Mouse (Mus musculus) olfactory bulb, adult 2 months (tissue): ENCODE data around the gene Ecsit. TPM values are rescaled to one million over a fixed set of nuclear protein-coding genes. Genes with fewer than 3 reads are reported as not detected.
A peak's percentile ranks its signal among the peaks of the same experiment; 100 is the strongest.

Experiments used
- H3K27ac ChIP-seq: fragments of 200-500 bp; 2 replicates; pipeline ENCODE4 v1.5.1; 2012; ENCODE audit warnings: low read depth, low read length; ENCODE audit not compliant: insufficient read depth
- H3K4me1 ChIP-seq: fragments of 200-500 bp; 2 replicates; pipeline ENCODE4 v1.6.1; 2012; ENCODE audit warnings: low read length; ENCODE audit not compliant: control insufficient read depth, insufficient read depth
- H3K4me3 ChIP-seq: fragments of 200-500 bp; 2 replicates; pipeline ENCODE4 v1.5.1; 2012; ENCODE audit warnings: mild to moderate bottlenecking, low read depth, low read length, moderate library complexity; ENCODE audit not compliant: insufficient read depth
- CTCF ChIP-seq: fragments of 200-500 bp; IDR thresholded peaks from 2 replicates; pipeline ENCODE4 v1.5.1; 2012; ENCODE audit warnings: low read depth, mild to moderate bottlenecking, low read length, moderate library complexity; ENCODE audit not compliant: insufficient read depth
- POLR2A ChIP-seq: fragments of 200-500 bp; IDR thresholded peaks from 2 replicates; pipeline ENCODE4 v1.6.1; 2012; ENCODE audit warnings: mild to moderate bottlenecking, low read depth, low read length, moderate library complexity; ENCODE audit not compliant: insufficient read depth
- WGBS: fragments of 180-500 bp; shearing (Covaris S2); methylation state at CpG from one replicate; pipeline ENCODE4 v1.1.7; 2018; 5-methylcytosine and 5-hydroxymethylcytosine counted together
- polyA plus RNA-seq: library from polyadenylated mRNA; stranded (reverse); fragments of >200 nt; gene quantifications from 2 replicates; pipeline ENCODE4 v1.2.4, GENCODE M21; 2012; ENCODE audit warnings: low replicate concordance; ENCODE audit not compliant: missing spikeins, insufficient read depth, insufficient read length

The Ecsit gene
- polyA plus RNA-seq, 1 experiment: not detected

- 68% methylated on average over 4 of the region's 4 CpGs for WGBS
- peaks cover 9% of the 10 kb centered on the region for H3K4me1 ChIP-seq
- no peak overlapping the region for H3K27ac ChIP-seq
- TF ChIP-seq CTCF: no peak
- no peak for TF ChIP-seq POLR2A
- H3K4me3 ChIP-seq: no peak overlapping the region
These were observed 34.3 kb upstream of the Ecsit start for GRCm38 (mm10) chr9:22119543-22119942.

DNA sequence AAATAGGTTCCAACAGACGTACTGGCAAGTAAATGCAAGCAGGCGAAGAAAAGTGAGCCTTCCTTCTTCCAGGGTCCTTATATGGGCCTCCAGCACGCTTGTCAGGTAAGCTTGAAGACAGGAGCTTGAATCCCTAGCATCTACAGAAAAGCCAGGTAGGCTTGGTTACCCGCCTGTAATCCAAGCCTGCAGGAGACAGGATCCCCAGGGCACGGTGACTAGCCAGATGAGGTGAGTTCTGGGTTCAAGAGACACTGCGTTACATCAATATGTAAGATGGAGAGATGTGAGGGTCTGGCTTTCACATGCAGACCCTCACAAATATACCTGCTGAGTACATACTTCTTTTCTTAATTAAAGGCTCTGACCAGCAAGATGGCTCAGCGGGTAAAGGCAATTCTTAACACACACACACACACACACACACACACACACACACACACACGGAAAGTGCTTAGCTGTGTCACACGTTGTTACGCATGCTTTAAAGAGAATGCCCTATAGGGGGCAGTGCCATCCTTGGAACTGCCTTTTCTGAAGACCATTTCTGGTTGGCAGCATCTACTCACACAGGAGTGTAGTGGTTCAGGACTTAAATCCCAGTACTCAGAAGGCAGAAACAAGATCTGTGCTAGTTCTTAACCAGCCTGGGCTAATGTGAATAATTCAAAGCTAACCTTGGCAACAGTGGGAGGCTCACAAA, 32.7 kb upstream of the Ecsit start:
- no peak for TF ChIP-seq POLR2A
- no peak for TF ChIP-seq CTCF
- 35% methylated on average over 10 of the region's 10 CpGs for WGBS
- peaks cover 9% of the 10 kb centered on the region for H3K4me1 ChIP-seq
- no peak overlapping the region for H3K4me3 ChIP-seq
- no peak overlapping the region for H3K27ac ChIP-seq

GRCm38 (mm10) chr9:22116740-22117426, 31.6 kb upstream of the Ecsit start, which contains the start of gene Elof1:
TSS of gene Elof1 (minus strand) at chr9:22117172.
- Histone ChIP-seq H3K4me3 (peak within 1 kb of the TSS; percentile 75), H3K4me1 (peaks cover 9% of the 10 kb centered on the region), H3K27ac (0 out of 2 replicates have a peak within 1 kb of the TSS, but pooled peaks have one; percentile 11)
- TF ChIP-seq CTCF: no peak
- TF ChIP-seq POLR2A: peak; percentile 63; the same call in 1 of the 2 replicates
- under 1% methylated on average over 52 of the region's 52 CpGs for WGBS

DNA sequence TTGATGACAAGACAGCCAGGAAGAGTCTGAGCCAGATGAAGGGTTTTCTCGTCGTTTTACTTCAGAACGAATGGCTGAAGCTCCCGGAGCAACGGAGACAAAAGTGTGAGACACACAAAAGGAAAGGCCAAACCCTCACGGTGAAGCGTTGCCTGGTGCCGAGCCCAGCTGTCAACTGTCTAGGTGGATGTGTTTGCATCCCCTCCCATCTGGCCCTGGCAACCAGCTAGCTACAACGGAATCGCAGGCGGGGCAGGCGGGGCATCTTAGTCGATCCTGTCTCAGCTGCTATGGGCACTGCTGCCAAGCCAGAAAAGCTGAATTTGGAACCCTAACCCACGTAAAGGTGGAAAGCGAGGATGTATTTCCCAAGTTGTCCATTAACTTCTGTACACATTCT, 30.8 kb upstream of the Ecsit start:
- WGBS: 9% methylated on average over 15 of the region's 15 CpGs
- H3K27ac ChIP-seq: no peak overlapping the region

DNA sequence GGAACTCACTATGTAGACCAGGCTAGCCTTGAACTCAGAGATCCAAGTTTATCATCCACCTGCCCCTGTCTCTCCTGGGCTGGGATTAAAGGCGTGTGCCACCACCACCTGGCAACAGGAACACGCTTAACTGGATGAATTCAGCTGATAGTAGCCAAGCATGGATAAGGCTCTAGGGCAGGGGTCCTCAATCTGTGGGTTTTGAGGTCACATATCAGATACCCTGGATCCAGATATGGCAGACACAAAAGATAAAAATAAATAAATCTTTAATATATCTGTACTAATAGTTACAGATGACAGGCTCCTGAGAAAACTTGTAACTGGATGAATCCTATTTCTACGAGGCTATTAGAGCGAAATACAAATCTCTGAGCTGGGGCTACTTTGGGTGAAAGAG, 30.4 kb upstream of the Ecsit start:
- Histone ChIP-seq H3K27ac (no peak overlapping the region), H3K4me1 (peaks cover 9% of the 10 kb centered on the region), H3K4me3 (no peak overlapping the region)
- WGBS: 88% methylated on average over 4 of the region's 4 CpGs
- TF ChIP-seq POLR2A (no peak), CTCF (no peak)

More for the DNA sequence above, 30.8 kb upstream of the Ecsit start:
- TF ChIP-seq POLR2A (no peak), CTCF (no peak)
- Histone ChIP-seq H3K4me1 (peaks cover 9% of the 10 kb centered on the region), H3K4me3 (peak overlapping the region; percentile 75)

DNA sequence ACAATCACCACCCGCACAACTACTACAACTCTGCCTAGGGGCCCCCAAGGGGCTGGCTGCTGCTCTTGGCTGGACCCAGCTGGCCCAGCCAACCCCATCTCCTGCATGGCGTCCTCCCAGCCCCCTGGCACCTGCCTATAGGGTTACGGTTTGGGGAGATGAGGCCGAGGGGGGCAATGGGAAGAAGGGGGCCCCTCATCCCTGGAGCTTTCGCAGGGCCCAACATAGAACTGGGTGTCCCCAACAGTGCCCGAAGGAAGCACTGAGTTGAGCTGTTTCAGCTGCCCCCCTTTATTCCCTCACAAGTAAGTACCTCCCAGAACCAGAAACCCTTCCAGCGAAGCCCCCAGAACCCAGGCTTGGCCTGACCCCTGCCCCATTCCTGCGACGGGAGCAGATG, 23.0 kb upstream of the Ecsit start:
- 91% methylated on average over 9 of the region's 9 CpGs for WGBS
- no peak overlapping the region for H3K4me3 ChIP-seq

GRCm38 (mm10) chr9:22099922-22100321, 14.7 kb upstream of the Ecsit start:
- Histone ChIP-seq H3K4me3 (no peak overlapping the region), H3K27ac (no peak overlapping the region), H3K4me1 (peaks cover 8% of the 10 kb centered on the region)
- WGBS: 10% methylated on average over 18 of the region's 18 CpGs
- TF ChIP-seq CTCF (no peak), POLR2A (no peak)

More for the DNA sequence above, 23.0 kb upstream of the Ecsit start:
- TF ChIP-seq CTCF (no peak), POLR2A (no peak)
- no peaks in the 10 kb centered on the region for H3K4me1 ChIP-seq
- no peak overlapping the region for H3K27ac ChIP-seq

DNA sequence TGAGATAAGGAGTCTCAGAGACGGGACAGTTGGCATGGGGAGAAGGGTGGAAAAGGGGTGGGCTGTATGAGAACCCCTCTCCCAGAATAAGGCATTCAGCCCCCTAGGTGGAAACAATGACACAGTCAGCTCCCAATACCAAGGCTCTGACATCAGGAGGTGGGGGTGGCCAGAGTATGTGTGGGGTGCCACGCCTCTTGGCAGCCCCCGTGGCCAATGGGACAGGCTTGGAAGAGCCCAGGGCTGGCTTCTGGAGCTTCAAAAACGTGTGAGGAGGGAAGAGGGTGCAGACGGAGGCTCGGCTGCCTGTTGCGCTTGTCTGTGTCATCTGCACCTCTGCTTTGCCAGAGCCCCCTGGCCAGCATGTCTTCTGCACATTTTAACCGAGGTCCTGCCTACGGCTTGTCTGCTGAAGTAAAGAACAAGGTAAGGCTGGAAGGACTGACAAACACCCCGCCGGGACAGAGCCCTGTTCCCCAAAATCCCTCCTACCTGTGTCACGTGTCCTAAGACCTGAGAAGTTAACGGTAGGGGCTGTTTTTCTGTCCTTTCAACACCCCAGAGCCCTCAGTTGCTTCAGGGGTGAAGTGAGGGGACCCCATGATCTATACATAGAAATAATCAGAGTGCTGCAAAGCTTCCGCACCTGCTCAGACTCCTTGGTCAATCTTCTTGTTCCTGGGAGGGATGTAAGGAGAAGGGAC, 13.9 kb upstream of the Ecsit start, which contains the start of gene Cnn1:
Gene Cnn1, plus strand, starts transcription at position 224 of the 704 bp plus-strand sequence.
- Histone ChIP-seq H3K4me3 (no peak within 1 kb of the TSS), H3K27ac (no peak within 1 kb of the TSS), H3K4me1 (peaks cover 8% of the 10 kb centered on the region)
- no peak for TF ChIP-seq CTCF
- TF ChIP-seq POLR2A: no peak
- WGBS: 10% methylated on average over 14 of the region's 14 CpGs
